Mouse (Mus musculus): ENCODE data around the gene Prrc2a. TPM values are rescaled to one million over a fixed set of nuclear protein-coding genes. Genes with fewer than 3 reads are reported as not detected.
A peak's percentile ranks its signal among the peaks of the same experiment; 100 is the strongest.

Gene Prrc2a
- polyA plus RNA-seq, 1 experiment from 2014 or later: 147 TPM

DNA sequence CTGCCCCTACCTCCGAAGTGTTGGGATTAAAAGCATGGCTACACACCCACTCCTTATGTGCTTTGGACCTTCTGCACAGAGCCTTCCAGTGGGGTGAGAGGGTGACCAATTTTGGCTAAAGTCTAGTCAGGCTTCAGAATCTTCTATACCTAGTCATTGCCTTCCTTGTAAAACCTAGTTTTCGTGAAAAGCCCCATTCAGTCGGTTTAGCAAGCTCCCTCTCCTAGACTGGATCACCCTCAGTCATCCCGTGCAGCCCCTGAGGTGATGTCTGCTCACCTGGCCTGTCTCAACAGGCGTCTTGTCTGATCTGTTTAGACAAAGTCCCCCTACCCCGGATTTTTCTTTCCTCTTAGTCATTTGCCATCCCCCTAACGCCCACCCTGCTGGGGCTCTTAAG lies 33.3 kb upstream of the Prrc2a start:
- peaks cover 64% of the 10 kb centered on the region for H3K27me3 ChIP-seq
- no peak for ATAC-seq (ENCODE audit: insufficient number of reproducible peaks, low FRiP score, low TSS enrichment, low read depth)
- H3K4me1 ChIP-seq: peaks cover 26% of the 10 kb centered on the region
- H3K9ac ChIP-seq: no peak overlapping the region
- H3K4me2 ChIP-seq: no peak overlapping the region
- no peaks in the 10 kb centered on the region for H3K9me3 ChIP-seq
- H3K36me3 ChIP-seq: no peaks in the 10 kb centered on the region
- H3K4me3 ChIP-seq: no peak overlapping the region
- no peak overlapping the region for H3K27ac ChIP-seq
- WGBS: 48% methylated on average over 7 of the region's 7 CpGs

DNA sequence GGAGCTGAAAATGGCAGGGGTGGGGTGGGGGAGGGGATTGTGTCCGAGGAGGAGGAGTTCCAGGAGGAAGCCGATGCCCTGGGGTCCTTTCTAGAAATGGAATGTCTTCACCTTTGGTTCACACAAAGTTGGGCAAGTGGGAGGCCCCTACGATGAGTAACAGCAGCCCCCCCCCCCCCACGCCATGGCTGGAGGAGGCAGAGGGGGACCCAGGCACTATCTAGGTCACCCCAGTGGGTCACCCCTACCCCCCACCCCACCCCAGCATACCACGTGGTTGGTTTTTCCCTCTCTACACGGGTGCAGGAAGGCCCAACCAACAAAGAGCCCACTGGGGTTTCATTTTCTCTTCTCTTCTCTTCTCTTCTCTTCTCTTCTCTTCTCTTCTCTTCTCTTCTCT lies 32.4 kb upstream of the Prrc2a start:
- H3K36me3 ChIP-seq: no peaks in the 10 kb centered on the region
- H3K4me2 ChIP-seq: no peak overlapping the region
- peaks cover 57% of the 10 kb centered on the region for H3K27me3 ChIP-seq
- no peak for ATAC-seq (ENCODE audit: insufficient number of reproducible peaks, low FRiP score, low TSS enrichment, low read depth)
- WGBS: 35% methylated on average over 6 of the region's 6 CpGs
- no peak overlapping the region for H3K9ac ChIP-seq
- no peaks in the 10 kb centered on the region for H3K9me3 ChIP-seq
- H3K4me3 ChIP-seq: no peak overlapping the region
- peaks cover 26% of the 10 kb centered on the region for H3K4me1 ChIP-seq
- H3K27ac ChIP-seq: no peak overlapping the region

DNA sequence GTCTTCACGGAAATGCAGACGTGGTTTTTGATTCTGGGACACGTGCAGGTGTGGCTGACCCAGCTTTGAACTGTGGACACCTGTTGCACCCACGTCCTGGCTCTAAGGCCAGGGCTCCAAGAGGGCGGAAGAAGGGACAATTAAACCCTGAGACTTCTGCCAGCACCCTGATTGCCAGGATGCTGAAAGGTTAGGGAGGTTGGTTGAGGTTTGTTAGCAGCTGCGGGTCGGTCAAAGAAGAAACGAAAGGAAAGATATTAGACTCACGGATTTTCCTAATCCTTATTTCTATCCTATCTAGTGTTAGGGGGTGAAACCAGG lies 31.6 kb upstream of the Prrc2a start:
- peak overlapping the region; percentile 46 for H3K4me3 ChIP-seq
- H3K4me1 ChIP-seq: peaks cover 22% of the 10 kb centered on the region
- no peak overlapping the region for H3K27ac ChIP-seq
- 27% methylated on average over 9 of the region's 9 CpGs for WGBS
- peak overlapping the region; percentile 87 for H3K4me2 ChIP-seq
- no peak for ATAC-seq (ENCODE audit: insufficient number of reproducible peaks, low FRiP score, low TSS enrichment, low read depth)
- no peak overlapping the region for H3K9ac ChIP-seq
- peaks cover 51% of the 10 kb centered on the region for H3K27me3 ChIP-seq
- H3K9me3 ChIP-seq: no peaks in the 10 kb centered on the region
- no peaks in the 10 kb centered on the region for H3K36me3 ChIP-seq

DNA sequence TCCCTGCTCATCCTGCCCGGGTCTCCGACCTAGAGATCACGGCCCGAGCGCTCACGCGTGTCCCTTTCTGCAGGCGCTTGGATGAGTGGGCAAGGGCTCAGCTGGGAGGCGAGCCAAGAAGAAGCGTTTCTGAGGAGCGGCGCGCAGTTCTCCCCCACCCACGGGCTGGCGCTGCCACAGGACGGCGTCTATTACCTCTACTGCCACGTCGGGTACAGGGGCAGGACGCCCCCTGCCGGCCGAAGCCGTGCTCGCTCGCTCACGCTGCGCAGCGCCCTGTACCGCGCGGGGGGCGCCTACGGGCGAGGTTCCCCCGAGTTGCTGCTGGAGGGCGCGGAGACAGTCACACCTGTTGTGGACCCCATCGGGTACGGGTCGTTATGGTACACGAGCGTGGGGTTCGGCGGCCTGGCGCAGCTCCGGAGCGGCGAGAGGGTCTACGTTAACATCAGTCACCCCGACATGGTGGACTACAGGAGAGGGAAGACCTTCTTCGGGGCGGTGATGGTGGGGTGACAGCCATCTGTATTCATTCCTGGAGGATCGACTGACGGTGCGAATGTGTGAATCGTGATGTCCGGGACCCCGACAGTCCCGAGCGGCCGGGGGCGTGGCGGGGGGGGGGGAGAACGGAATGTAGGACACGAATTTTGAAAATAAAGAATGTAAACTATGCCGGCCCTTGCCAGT lies 31.1 kb upstream of the Prrc2a start:
- peaks cover 47% of the 10 kb centered on the region for H3K27me3 ChIP-seq
- peaks cover 22% of the 10 kb centered on the region for H3K4me1 ChIP-seq
- peak; percentile 73 for ATAC-seq (ENCODE audit: insufficient number of reproducible peaks, low FRiP score, low TSS enrichment, low read depth)
- WGBS: 2% methylated on average over 66 of the region's 66 CpGs
- peak overlapping the region; percentile 87 for H3K4me2 ChIP-seq
- no peak overlapping the region for H3K27ac ChIP-seq
- H3K9me3 ChIP-seq: no peaks in the 10 kb centered on the region
- H3K9ac ChIP-seq: peak overlapping the region; percentile 52
- no peaks in the 10 kb centered on the region for H3K36me3 ChIP-seq
- H3K4me3 ChIP-seq: peak overlapping the region; percentile 46

DNA sequence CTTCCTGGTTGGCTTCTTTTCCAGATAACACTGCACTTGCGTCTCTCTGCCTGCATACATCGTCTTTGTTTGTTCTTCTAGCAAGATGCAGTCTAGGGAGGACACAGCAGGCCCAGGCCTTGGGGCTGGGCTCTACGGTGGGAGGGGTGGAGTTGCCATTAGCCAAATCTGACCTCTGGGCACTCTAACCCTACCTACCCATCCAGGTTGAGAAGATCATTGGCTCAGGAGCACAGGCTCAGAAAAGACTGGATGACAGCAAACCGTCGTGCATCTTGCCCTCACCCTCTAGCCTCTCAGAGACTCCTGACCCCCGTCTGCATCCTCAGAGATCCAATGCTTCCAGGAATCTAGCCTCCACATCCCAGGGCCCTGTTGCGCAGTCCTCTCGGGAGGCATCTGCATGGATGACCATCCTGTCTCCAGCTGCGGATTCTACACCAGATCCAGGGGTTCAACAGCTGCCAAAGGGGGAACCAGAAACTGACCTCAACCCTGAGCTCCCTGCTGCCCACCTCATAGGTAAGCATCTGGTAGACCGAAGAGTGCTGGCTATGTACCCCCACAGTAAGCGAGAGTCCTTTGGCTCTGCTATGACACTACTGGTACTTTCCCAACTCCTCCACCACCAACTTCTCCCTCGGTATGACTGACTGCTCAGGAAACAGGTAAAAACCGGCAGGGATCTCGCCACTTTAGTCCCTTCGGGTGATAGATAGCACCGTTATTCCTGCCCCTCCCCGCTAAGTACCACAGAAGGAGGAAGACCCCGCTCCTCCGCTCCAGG lies 30.3 kb upstream of the Prrc2a start:
- peaks cover 41% of the 10 kb centered on the region for H3K27me3 ChIP-seq
- no peak overlapping the region for H3K27ac ChIP-seq
- H3K36me3 ChIP-seq: no peaks in the 10 kb centered on the region
- peak overlapping the region; percentile 46 for H3K4me3 ChIP-seq
- 41% methylated on average over 19 of the region's 19 CpGs for WGBS
- no peak for ATAC-seq (ENCODE audit: insufficient number of reproducible peaks, low FRiP score, low TSS enrichment, low read depth)
- H3K9me3 ChIP-seq: no peaks in the 10 kb centered on the region
- peak overlapping the region; percentile 87 for H3K4me2 ChIP-seq
- peak overlapping the region; percentile 52 for H3K9ac ChIP-seq
- H3K4me1 ChIP-seq: peaks cover 22% of the 10 kb centered on the region

DNA sequence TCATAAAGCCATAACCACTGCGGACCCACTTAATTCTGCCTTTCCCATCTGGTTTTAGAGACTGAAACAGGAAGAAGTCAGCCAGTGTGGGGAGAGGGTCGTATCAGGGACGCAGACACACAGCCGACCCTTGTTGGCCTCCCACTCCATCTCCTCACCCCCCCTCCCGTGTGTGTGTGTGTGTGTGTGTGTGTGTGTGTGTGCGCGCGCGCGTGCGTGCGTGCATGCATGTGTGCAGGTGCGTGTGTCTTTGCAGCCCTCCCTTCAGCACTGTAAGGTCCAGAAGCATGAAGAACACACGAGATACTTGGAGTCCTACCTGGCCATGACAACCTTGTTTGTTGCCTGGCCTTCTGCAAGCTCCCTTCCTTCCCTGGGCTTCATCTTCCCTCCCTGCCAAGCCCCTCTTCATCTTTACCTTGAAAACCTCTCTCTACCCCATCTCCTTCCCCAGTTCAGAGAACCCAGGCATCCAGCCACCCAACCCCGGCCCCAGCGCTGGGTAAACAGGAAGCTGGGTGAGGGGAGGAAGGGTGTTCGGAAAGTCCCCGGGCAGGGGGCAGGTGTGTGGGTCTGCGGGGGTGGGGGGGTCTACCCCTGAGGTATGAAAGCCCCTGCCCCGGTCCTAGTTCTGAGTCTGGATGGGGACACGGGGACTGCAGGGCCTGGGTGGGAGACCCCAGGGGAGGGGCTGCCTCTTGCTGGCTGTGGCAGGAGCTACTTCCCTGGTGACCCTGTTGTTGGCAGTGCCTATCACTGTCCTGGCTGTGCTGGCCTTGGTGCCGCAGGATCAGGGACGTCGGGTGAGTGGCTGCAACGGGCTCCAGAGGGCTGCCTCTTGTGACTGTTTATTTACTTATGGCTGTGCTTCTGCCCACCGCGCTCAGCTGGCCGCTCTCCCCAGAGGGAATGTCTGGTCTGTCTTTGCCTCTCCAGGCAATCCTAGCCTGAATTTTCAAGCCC lies 29.5 kb upstream of the Prrc2a start, which contains the start of gene Ltb:
TSS of gene Ltb (plus strand) at position 559 of the 963 bp plus-strand sequence.
- no peak within 1 kb of the TSS for H3K9ac ChIP-seq
- 57% methylated on average over 28 of the region's 28 CpGs for WGBS
- no peak within 1 kb of the TSS for H3K27ac ChIP-seq
- peak within 1 kb of the TSS; percentile 87 for H3K4me2 ChIP-seq
- H3K9me3 ChIP-seq: no peaks in the 10 kb centered on the region
- ATAC-seq (ENCODE audit: insufficient number of reproducible peaks, low FRiP score, low TSS enrichment, low read depth): no peak
- no peaks in the 10 kb centered on the region for H3K36me3 ChIP-seq
- H3K27me3 ChIP-seq: peaks cover 38% of the 10 kb centered on the region
- H3K4me1 ChIP-seq: peaks cover 22% of the 10 kb centered on the region
- H3K4me3 ChIP-seq: peak within 1 kb of the TSS; percentile 46

DNA sequence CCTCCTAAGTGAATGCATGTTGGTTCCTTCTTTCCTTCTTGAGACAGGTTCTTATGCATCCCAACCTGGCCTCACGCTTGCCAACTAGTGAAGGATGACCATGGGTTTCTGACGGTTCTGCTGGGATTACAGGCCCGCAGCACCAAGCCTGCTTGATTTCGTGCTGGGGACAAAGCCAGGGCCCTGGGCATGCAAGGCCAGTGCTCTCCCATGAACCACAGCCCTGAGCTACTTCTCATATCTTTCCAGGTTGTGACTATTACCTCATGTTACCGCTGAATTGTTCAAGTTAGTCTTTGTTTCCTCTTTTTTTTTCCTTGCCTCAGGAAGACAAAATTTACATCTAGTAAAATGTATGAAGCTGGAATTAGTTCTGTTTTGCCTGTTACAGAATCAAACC lies 28.2 kb upstream of the Prrc2a start:
- no peak for ATAC-seq (ENCODE audit: insufficient number of reproducible peaks, low FRiP score, low TSS enrichment, low read depth)
- Histone ChIP-seq H3K27ac (no peak overlapping the region), H3K9me3 (no peaks in the 10 kb centered on the region), H3K4me3 (no peak overlapping the region), H3K27me3 (peaks cover 34% of the 10 kb centered on the region), H3K4me2 (no peak overlapping the region), H3K9ac (no peak overlapping the region), H3K36me3 (no peaks in the 10 kb centered on the region), H3K4me1 (peaks cover 22% of the 10 kb centered on the region)
- 84% methylated on average over 5 of the region's 5 CpGs for WGBS

DNA sequence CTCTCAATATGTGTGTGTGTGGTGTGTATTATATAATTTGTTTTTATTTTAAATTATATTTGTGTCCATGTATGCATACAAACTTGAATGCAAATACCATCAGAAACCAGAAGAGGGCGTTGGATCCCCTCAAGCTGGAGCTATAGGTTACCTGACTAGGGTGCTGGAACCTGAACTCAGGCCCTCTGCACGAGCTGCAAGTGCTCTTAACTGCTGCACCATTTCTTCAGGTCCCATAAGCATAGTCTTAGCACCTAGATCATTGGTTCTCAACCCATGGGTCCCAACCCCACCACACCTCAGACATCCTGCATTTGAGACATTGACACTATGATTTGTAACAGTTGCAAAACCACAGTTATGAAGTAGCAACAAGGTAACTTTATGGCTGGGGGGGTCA lies 27.0 kb upstream of the Prrc2a start:
- H3K9ac ChIP-seq: no peak overlapping the region
- H3K27me3 ChIP-seq: peaks cover 30% of the 10 kb centered on the region
- peaks cover 22% of the 10 kb centered on the region for H3K4me1 ChIP-seq
- no peak overlapping the region for H3K27ac ChIP-seq
- H3K4me3 ChIP-seq: no peak overlapping the region
- no peak overlapping the region for H3K4me2 ChIP-seq
- 62% methylated on average over 2 of the region's 2 CpGs for WGBS
- H3K36me3 ChIP-seq: no peaks in the 10 kb centered on the region
- H3K9me3 ChIP-seq: no peaks in the 10 kb centered on the region
- no peak for ATAC-seq (ENCODE audit: insufficient number of reproducible peaks, low FRiP score, low TSS enrichment, low read depth)

DNA sequence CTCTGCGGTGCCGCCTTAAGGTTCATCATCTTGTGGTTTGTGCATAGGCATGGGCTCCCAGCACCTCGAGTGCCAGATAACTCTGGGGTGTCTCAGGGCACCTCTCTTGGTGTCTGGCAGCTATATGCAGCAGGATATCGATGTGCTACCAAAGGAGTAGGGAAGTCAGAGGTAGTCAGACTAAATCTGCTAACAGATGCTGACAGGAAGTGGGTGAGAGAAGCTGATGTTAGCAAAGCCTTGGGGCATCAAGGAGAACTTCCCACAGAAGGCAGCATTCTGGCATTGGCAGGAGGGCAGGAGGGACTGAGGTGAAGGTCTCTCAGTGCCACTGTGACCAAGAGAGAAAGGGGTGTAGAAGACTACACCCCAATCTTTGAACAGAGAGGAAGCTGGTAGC lies 25.4 kb upstream of the Prrc2a start:
- no peak for ATAC-seq (ENCODE audit: insufficient number of reproducible peaks, low FRiP score, low TSS enrichment, low read depth)
- H3K27ac ChIP-seq: no peak overlapping the region
- peaks cover 14% of the 10 kb centered on the region for H3K27me3 ChIP-seq
- H3K4me2 ChIP-seq: no peak overlapping the region
- H3K4me1 ChIP-seq: peaks cover 19% of the 10 kb centered on the region
- H3K9me3 ChIP-seq: no peaks in the 10 kb centered on the region
- no peaks in the 10 kb centered on the region for H3K36me3 ChIP-seq
- H3K4me3 ChIP-seq: no peak overlapping the region
- no peak overlapping the region for H3K9ac ChIP-seq
- WGBS: 70% methylated on average over 4 of the region's 4 CpGs

DNA sequence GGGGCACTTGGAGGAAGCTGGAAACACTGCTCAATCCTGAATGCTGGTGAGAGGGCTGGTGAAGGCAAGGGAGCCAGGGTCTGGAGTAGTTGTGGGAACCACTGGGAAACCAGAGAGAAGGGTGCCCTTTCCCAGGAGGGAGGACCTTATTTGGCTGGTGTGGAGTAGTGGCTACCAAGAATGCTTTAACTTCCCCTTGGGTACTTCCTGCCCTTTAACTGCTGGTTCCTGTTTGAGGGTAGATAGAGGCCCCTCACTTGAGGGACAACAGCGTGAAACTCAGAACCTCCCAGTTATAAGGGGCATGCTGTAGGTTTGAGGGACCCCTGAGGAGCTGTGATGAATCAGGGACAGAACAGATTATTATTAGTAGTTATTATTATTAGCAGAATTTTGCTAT lies 24.5 kb upstream of the Prrc2a start:
- Histone ChIP-seq H3K4me1 (peaks cover 10% of the 10 kb centered on the region), H3K9me3 (no peaks in the 10 kb centered on the region), H3K36me3 (no peaks in the 10 kb centered on the region), H3K9ac (no peak overlapping the region), H3K27me3 (peaks cover 5% of the 10 kb centered on the region), H3K27ac (no peak overlapping the region), H3K4me2 (no peak overlapping the region), H3K4me3 (no peak overlapping the region)
- no peak for ATAC-seq (ENCODE audit: insufficient number of reproducible peaks, low FRiP score, low TSS enrichment, low read depth)
- WGBS: 68% methylated on average over 1 of the region's 1 CpGs

DNA sequence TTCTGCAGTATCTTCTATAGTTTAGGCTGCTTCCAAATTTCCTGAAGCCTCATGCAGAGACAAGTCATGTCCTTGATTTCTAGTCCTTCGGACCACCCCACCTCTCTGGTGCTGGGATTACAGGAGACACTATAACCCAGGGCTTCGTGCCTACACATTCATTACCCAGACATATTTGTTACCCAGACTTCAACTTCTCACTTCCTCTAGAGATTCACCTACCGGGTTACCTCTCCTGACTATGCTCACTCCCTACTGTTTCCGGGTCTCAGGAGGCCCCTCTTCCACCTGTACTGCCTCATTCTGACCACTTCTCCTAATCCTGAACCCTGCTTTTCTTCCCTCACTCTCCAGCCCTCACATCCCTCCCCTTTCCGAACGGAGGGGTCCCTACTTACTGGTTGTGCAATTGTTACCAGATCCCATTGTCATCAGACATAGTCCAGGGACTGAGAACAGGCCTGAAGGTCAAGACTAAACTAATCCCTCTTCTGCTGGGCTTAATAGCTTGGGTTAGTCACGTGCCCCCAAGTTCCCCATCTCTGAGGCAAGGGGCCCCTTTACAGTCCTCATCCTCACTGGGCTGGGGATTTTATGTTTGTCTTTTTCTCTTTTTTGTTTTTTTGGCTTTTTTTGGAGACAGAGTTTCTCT lies 23.4 kb upstream of the Prrc2a start, which contains the start of gene Lst1:
TSS of gene Lst1 (minus strand) at position 481 of the 652 bp plus-strand sequence.
- no peaks in the 10 kb centered on the region for H3K9me3 ChIP-seq
- 71% methylated on average over 7 of the region's 7 CpGs for WGBS
- no peak within 1 kb of the TSS for H3K4me2 ChIP-seq
- H3K27ac ChIP-seq: peak within 1 kb of the TSS; percentile 14
- H3K4me1 ChIP-seq: peaks cover 9% of the 10 kb centered on the region
- H3K9ac ChIP-seq: no peak within 1 kb of the TSS
- ATAC-seq (ENCODE audit: insufficient number of reproducible peaks, low FRiP score, low TSS enrichment, low read depth): no peak
- no peak within 1 kb of the TSS for H3K4me3 ChIP-seq
- H3K36me3 ChIP-seq: no peaks in the 10 kb centered on the region
- no peaks in the 10 kb centered on the region for H3K27me3 ChIP-seq
